Mouse (Mus musculus) kidney, adult 8-10 months (tissue): Measurements from ENCODE around the gene Mob2.

ENCODE experiments used
- DNase-seq, 2 experiments: peaks; one replicate each; pipeline ENCODE4 v3.0.0; 2022

Mob2 gene

DNA sequence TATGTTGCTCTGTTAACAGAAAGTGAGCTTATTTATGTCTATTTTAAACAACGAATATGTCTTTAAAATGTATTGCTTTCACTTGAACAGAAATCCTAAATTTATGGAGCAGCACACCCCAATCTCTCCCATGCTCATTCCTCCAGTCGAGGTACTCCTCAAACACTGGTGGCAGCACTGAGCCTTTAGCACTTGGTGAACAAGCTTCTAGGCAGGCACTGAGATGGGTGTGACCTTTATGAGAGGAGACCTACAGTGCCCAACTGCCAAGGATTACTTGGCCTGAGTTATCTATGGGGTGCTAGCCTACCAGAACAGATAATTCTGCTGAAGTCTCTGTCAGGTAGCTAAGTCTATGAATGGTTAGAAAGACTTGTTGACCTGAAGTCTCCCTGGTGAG is 41.2 kb downstream of the Mob2 start:
- no peak for DNase-seq

DNA sequence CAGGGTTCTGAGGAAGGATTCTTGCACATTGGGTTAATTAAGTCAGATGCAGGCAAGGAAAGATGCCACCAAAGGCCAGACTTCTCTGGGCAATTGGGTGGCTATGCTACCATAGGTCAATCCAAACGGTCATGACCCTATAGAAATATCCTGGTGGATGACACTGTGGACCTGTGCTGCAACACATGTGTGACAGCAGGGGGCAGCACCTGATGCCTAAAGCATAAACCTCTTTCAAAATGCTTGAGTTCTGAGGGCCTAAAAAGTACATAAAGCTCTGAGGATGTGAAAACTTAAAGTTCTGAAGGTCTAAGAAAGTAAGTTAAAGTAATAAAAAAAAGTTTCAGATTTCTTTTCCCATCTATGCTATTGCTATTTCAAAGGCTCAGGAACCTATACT is 44.3 kb downstream of the Mob2 start:
- peak in 1 of 2 experiments; percentile 44 for DNase-seq

DNA sequence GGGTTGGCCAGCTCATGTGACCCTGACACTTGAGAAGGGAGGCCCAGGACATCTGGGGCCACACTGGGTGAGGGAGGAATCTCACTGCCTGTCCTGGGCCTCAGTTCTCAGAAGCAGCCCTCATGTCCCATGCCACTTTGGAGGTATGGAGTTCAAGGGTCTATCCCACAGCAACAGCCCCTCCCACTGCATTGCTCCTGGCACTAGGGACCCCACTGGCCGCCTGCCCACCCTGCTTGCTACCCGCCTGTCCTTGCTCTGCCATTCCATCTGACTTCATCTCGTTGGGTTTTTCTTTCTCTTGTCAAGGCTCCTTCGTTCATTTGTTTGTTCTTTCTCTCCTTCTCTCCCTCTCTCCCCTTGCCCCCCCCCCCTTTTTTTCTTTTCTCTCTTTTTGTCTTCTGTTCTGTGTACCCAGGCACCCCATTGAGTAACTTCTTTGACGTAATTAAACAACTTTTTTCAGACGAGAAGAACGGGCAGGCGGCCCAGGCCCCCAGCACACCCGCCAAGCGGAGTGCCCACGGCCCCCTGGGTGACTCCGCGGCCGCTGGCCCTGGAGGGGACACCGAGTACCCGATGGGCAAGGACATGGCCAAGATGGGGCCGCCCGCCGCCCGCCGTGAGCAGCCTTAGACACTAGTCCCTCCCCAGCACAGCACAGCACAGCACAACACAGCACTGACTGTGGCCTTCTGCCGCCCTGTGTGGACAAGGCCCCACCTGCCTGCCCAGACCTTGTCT is 59.1 kb downstream of the Mob2 start:
- no peak for DNase-seq

DNA sequence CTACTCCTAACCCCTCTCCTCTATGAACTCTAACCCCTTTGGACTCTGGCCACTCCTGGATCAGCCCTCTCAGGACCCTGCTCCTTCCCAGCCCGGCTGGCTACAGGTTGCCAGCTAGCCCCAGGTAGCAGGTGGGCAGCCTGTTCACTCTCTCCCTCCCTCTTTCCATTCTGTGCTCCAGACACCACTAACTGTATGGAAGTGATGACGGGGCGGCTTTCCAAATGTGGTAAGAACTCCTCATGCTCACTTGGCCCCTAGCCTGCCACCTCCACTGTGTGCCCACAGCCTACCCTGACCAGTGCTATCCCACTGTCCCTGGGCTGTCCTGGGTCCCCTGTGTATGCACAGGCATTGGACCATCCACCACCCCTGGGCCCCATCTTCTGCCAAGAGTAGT is 60.2 kb downstream of the Mob2 start:
- DNase-seq = no peak

DNA sequence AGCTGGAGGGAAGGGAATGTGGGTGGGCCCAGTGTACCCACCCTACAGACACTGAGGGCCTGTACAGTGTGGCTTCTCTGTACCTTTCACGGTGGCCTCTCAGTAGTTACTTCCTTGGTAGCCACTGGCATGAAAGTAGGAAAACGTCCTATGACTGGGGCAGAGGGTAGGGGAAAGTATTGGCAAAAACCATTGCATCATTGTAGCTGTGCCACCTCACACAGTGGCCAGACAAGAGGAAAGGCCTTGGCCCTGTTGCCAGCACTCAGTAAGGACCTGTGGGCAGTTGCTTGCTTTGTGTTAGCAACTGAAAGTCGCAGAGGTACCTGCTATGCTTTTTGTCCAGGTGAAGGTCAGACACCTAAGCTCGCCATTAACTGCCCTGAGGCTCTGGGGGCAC is 66.7 kb downstream of the Mob2 start:
- no peak for DNase-seq

DNA sequence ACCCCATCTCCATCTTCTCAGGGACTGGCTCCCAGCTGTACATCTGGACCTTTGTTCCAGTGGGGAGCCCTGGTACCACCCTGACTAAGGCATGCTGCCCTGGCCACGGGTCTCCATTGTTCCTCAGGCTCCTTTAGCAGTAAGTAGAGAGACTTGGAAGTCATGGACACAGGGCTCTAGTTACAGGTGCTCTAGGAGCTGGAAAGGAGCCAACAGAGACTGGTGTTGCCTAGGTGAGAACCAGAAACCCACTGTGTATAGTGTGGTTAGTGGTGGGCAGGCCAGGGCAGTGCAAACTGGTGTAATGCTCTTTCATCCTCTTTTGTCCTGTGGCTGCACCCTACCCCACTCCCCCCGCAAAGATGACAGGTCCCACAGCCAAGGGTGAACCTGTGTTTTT is 69.7 kb downstream of the Mob2 start:
- DNase-seq = no peak

DNA sequence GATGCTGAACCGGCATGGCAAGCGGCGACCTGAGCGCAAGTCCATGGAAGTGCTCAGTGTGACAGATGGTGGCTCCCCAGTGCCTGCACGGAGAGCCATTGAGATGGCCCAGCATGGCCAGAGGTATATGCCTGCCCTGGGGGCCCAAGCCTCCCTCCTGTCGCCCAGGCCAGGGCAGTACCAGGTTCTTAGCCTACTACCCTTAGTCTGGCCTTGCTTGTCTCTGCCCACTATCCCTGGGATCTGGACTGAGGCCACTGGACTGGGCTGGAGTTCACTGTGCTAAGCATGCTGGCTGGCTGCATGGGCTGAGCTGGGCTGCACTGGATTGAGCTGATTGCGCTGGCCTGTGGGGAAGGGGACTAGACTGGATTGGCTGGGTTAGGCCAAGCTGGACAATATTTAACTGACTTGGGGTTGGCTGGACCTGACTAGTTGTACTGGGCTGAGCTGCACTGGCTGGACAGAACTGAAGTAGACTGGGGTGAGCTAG is 72.5 kb downstream of the Mob2 start:
- DNase-seq = peak; percentile 57 to 74

DNA sequence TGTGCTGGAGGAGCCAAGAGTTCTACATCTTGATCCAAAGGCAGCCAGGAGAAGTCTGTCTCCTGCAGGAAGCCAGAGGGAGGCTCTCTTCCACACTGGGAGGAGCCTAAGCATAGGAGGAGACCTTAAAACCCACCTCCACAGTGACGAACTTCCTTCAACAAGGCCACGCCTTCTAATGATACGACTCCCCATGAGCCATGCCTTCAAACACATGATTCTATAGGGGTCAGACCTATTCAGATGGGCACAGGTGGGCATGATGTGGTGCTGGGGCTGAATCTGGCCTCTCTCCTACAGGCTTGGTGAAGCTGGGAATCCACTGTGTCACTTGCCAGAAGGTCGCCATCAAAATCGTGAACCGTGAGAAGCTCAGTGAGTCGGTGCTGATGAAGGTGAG is 79.6 kb downstream of the Mob2 start:
- DNase-seq = no peak

DNA sequence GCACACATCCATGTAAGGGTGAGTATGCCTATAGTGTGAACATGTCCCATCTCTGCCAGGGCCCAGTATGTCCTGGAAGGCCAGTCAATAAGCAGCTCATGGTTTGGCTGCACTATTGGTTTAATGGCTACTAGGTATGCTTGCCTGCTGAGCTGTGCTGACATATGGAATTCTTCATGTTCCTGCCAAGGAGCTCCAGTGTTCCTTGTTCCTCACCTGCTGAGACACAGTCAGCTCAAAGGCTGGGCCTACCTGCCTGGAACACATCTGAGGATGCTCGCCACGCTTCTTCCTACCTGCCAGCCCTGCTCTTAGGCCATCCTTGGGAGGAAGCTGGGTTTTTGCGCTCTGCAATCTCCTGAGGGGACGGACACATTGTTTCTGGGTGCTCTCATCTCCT is 81.6 kb downstream of the Mob2 start:
- no peak for DNase-seq

DNA sequence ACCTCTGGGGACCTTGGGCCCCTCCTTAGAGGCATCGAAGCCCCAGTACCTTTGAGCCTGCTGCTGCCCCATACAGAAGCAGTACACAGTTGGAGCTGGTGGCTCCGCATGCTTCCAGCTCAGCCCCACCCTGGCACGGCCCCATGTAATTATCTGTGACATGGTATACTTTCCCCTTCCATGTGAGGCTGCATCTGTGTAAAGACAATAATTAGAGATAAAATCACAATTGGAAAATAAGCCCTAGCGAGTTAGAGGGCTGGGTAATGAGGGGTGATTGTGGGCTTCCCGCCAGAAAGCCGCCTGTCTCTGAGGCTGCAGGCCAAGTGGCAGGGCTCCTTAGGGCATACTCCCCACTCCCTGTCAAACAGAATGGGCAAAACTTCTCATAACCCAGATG is 82.9 kb downstream of the Mob2 start:
- no peak for DNase-seq

DNA sequence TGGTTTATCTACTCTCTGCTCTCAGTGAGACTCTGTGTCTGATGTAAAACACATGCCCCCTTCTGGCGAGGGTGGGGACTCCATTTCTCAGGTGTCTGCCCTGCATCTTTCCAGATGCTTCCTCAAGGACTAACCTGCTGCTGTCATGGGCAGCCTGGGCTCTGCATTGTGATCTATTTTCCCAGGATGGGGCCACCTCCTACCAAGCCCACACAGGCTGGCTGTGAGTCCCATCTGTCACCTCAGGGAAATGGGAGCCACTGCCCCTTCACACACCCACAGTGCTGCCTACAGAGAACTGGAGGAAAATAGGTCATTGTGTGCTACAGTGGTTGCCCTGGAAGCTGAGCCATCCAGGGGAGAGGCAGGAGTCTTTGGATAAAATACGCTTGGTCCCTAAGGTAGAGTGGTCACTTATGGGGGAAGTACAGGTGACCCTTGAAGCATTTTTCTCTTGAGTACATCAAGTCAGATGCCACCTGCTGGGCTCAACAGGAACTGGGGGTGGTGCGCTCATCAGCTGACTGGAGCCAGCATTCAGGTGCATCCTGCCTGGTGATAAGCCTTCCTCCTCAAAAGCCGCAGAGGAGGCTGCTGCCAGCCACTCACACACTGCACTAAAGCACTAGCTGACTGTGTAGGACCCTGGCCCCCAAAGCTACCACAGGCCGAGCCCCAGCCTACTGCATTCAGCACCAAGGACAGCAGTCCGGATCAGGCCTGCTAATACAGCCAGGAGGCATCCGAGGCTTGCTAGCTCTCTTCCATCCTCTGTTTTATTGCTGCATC is 87.8 kb downstream of the Mob2 start:
- DNase-seq = no peak

DNA sequence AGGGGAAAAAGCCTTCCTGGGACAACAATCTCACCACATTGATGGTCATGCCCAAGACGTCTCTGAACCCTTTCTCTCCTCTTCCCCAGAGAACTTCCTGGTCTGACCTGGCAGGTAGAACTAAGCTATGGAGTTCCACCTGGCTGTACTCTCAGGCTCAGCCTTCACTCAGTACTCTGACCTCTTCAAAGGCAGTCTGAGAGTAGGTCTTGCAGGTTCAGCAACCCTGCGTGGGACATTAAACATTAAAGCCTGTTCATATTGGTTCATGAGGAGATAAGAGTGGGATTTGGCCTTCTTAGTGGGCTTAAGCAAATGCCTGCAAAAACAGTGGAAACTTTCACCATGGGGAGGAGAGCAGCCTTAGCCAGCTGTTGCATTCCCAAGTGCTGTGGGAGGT is 94.6 kb downstream of the Mob2 start:
- no peak for DNase-seq

DNA sequence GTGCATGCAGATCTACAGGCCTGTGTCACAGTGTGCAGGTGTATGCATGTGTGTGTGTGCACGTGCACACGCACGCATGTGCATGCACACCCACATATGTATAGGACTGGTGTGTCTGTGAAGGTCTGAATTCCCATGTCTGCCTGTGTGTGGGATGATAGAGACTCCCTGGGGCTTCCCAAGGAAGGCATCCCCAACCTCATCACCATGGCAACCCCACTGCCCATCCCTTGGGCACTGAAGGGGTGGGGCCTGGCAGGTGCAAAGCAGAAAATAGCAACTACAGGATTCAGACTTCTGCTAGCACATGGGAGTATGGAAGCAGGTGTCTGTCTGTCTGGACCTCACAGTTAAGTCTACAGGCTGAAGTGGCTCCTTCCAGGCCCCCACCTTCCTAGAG is 98.3 kb downstream of the Mob2 start:
- no peak for DNase-seq

DNA sequence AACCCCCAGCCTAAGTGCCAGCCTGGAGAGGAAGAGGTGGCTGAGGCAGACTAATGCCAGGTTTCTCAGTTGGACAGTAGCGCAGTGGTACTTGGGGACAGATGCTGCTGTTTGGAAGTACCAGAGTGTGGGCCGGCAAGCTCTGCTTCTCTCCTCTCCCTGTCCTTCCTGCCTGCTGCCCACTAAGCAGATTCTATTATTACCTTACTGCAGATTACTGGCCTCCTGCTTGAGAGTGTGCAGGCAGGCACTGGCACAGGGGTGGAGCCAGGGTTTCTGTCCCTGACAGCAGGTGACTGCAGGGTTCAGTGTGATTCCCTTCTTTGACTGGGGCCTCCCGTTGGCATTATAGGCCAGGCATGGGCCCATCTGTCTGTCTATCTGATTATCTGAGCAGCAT is 99.4 kb downstream of the Mob2 start:
- DNase-seq = no peak

DNA sequence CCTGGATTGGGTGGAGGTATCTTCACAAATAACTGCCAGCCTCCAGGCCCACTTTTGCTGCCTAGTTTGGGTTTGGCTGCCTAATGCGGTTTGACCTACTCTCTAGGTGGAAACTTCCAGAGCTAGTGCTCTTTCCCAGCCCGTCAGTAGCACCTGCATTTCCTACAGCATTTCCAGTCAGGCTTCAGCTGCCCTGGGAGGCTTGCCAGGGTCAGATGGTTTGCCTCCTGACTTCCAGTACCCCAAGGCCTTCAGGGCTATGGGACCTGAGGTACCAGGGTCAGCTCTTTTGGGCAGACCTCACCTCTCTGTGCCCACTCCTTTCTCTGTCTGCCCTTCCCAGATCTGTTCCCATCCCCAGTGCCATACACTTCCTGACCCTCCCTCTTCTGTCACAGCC is 99.9 kb downstream of the Mob2 start:
- DNase-seq = no peak

DNA sequence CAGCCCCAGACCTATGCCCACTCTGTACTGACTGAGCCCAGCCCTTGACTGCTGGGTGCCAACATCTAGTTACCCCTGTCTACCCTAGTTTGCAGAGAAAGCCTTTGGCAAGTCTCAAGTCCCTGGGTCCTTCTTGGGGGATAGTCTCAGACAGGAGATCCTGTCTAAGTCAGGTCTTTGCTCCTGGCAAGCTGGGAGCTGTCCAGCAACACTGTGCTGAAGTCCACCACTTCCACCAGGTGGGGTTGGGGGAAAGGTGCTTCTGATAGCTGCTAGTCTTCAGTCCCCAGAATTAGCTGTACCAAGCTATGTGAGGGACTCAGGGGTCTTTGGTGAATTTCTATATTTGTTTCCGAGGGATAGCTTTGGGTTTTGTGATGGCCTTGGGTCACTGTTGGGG is 101.7 kb downstream of the Mob2 start:
- DNase-seq = no peak
